Mouse (Mus musculus) ovary, postnatal 36 days (tissue): ENCODE measurements around the gene Pym1.
A peak's percentile ranks its signal among the peaks of the same experiment; 100 is the strongest.

Experiments
- DNase-seq: peaks from one replicate; pipeline ENCODE4 v3.0.0; 2022; ENCODE audit warnings: low spot score, mixed read lengths

Pym1 gene

DNA sequence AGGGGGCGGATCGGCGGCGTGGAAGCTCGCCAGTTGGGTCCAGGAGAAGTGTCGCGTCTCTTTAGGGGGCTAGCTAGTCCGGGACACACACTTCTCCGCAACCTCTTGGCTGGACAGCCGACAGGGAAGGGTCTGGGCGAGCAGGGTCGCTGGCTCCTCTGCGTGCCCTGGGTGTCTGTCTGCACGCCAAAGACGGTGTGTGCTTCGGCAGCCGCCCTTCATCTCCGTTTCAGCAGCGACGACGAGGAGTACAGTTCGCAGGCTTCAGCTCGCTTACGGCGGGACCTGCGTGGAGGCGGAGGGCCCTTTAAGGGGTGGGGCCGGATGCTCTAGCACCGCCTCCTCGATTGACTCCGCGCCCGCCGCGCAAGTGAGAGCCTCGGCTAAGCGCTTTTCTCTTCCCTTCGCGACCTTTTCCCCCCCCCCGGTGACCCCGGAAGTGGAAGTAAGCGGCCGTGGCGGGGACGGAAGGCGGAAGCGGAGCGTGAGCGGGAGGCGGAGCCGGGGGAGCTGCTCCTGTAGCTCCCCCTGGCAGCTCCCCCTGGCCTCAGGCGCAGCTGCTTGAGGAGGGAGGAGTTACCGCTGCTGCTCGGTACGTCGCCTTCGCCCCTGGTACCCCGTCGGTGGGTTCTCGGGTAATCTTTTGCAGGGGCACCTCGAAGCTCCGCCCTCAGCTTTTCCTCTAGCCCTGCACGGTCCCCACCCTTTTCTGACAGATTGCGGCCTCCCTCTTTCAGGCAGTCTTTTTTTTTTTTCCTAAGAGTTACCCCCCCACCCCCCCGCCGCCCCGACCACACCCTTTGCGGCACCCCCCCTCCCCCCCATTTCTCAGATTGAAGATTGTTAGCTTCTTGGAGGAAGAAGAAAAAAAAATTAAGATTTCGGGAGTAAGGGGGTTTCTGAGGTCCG lies 57.7 kb downstream of the Pym1 start:
- DNase-seq, result peak; percentile 94

DNA sequence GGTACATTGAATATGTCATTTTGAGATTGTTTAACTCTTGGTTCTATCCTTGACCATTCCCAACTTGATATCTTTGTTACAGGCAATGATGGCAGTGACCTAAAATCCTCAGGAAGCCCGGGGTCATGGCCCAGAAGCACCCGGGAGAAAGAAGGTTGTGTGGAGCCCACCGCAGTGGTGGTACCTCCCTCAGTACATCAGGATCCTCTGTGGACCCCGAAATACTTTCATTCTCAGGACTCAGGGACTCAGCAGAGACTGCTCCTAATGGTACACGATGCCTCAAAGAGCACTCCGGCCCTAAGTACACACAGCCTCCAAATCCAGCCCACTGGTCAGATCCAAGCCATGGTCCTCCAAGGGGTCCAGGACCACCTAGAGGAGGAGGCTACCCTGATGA lies 58.4 kb downstream of the Pym1 start:
- no peak for DNase-seq

DNA sequence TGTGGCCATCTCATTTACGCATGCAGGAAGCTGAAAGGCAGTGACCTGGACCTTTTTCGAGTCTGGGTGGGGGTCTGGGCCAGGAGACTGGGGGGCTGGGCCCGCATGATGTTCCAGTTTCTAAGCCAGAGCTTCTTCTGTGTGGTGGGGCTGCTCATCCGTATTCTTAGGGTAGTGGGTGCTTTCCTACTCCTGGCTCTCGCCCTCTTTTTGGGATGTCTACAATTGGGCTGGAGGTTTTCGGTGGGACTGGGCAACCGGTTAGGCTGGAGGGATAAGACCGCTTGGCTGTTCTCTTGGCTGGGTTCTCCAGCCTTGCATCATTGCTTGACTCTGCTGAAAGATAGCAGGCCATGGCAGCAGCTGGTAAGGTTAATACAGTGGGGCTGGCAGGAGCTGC lies 59.3 kb downstream of the Pym1 start:
- DNase-seq, result no peak
